Mouse (Mus musculus) forebrain, embryonic 11.5 days (tissue): ENCODE results near the gene Rflnb. TPM values are rescaled to one million over a fixed set of nuclear protein-coding genes. Genes with fewer than 3 reads are reported as not detected.

ENCODE experiments used
- ATAC-seq: fragments of 200-750 bp; cut with Nextera tagmentation; replicated peaks from 2 replicates; pipeline ENCODE4 v1.8.0; 2017; ENCODE audit warnings: moderate TSS enrichment; ENCODE audit not compliant: low FRiP score
- DNase-seq: peaks from one replicate; pipeline ENCODE4 v3.0.0-alpha.2; 2017; ENCODE audit warnings: low spot score
- H3K27ac ChIP-seq: fragments of 300-500 bp; sonication (generic); 2 replicates; pipeline ENCODE4 v1.5.1; 2014; ENCODE audit warnings: low read depth, low read length
- H3K27me3 ChIP-seq: fragments of 300-500 bp; sonication (generic); 2 replicates; pipeline ENCODE4 v1.6.1; 2014; ENCODE audit warnings: mild to moderate bottlenecking, low read length, mixed read lengths; ENCODE audit not compliant: control insufficient read depth, insufficient read depth
- H3K36me3 ChIP-seq: fragments of 300-500 bp; sonication (generic); 2 replicates; pipeline ENCODE4 v1.6.1; 2014; ENCODE audit warnings: mild to moderate bottlenecking, low read length, moderate library complexity, mixed read lengths; ENCODE audit not compliant: control insufficient read depth, insufficient read depth
- H3K4me1 ChIP-seq: fragments of 300-500 bp; sonication (generic); replicated peaks from 2 replicates; pipeline ENCODE4 v1.6.1; 2014; ENCODE audit warnings: low read length, mixed read lengths; ENCODE audit not compliant: control insufficient read depth, insufficient read depth
- H3K4me2 ChIP-seq: fragments of 300-500 bp; sonication (generic); 2 replicates; pipeline ENCODE4 v1.6.1; 2014; ENCODE audit warnings: low read depth, mild to moderate bottlenecking, low read length, moderate library complexity, mixed read lengths; ENCODE audit not compliant: severe bottlenecking
- H3K4me3 ChIP-seq: fragments of 300-500 bp; sonication (generic); 2 replicates; pipeline ENCODE4 v1.5.1; 2014; ENCODE audit warnings: low read depth, low read length
- H3K9ac ChIP-seq: fragments of 300-500 bp; sonication (generic); 2 replicates; pipeline ENCODE4 v1.6.1; 2014; ENCODE audit warnings: low read length
- H3K9me3 ChIP-seq: fragments of 300-500 bp; sonication (generic); 2 replicates; pipeline ENCODE4 v1.6.1; 2016; ENCODE audit warnings: low read length, mixed read lengths; ENCODE audit not compliant: control insufficient read depth
- WGBS: fragments of 180-500 bp; shearing (Covaris S2); extraction: QIAGEN DNeasy Blood & Tissue Kit; methylation state at CpG from one replicate; pipeline ENCODE4 v1.1.7; 2014; 5-methylcytosine and 5-hydroxymethylcytosine counted together
- polyA plus RNA-seq: library from polyadenylated mRNA; unstranded; fragments of >200 nt; fragmentation: Nextera tagmentation; extraction: Ambion mirVana; gene quantifications from 2 replicates; pipeline ENCODE4 v1.2.1, GENCODE M21; 2014

Rflnb gene
- polyA plus RNA-seq, 1 experiment from 2014 or later, result 12.1 TPM

GRCm38 (mm10) chr11:76026527-76027138 is 949 bp downstream of the Rflnb start:
- Histone ChIP-seq H3K9ac (peak overlapping the region; percentile 63), H3K27me3 (peaks cover 2% of the 10 kb centered on the region; the same call in 1 of the 2 replicates), H3K36me3 (no peaks in the 10 kb centered on the region), H3K27ac (no peak overlapping the region; the same call in 1 of the 2 replicates), H3K4me3 (peak overlapping the region; percentile 57), H3K9me3 (no peaks in the 10 kb centered on the region), H3K4me1 (peaks cover 6% of the 10 kb centered on the region; the same call in 1 of the 2 replicates), H3K4me2 (peak overlapping the region; percentile 94)
- DNase-seq (no peak), ATAC-seq (no peak)
- WGBS, result 1% methylated on average over 14 of the region's 14 CpGs

DNA sequence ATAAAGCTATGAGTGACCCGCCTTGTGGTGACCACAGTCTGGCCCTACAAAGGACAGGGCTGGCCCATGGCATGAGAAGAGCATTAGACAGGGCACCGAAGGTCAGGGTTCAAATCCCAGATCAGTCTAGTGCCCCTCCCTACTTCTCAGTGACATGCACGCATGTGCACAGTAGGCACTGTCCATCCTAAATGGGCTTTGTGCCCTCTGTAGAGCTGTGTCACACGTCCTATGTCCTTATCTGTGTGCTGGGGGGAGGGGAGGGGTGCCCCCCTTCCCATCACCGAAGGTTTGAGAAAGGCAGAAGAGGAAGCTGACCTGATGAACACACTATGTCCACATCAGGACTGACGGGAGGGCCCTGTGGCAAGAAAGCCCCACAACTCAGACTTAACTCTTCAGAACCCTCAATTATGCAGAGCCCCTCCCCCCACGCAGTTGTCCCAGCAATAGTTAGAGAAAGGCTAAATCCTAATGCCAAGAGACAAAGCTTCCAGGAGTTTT is 2.5 kb downstream of the Rflnb start:
- no peak overlapping the region for H3K9ac ChIP-seq
- ATAC-seq (no peak), DNase-seq (no peak)
- peaks cover 6% of the 10 kb centered on the region; the same call in 1 of the 2 replicates for H3K4me1 ChIP-seq
- H3K4me3 ChIP-seq, result no peak overlapping the region
- no peaks in the 10 kb centered on the region for H3K36me3 ChIP-seq
- H3K27me3 ChIP-seq, result peaks cover 2% of the 10 kb centered on the region; the same call in 1 of the 2 replicates
- WGBS, result 53% methylated on average over 7 of the region's 7 CpGs
- no peak overlapping the region for H3K4me2 ChIP-seq
- H3K9me3 ChIP-seq, result no peaks in the 10 kb centered on the region
- no peak overlapping the region for H3K27ac ChIP-seq

DNA sequence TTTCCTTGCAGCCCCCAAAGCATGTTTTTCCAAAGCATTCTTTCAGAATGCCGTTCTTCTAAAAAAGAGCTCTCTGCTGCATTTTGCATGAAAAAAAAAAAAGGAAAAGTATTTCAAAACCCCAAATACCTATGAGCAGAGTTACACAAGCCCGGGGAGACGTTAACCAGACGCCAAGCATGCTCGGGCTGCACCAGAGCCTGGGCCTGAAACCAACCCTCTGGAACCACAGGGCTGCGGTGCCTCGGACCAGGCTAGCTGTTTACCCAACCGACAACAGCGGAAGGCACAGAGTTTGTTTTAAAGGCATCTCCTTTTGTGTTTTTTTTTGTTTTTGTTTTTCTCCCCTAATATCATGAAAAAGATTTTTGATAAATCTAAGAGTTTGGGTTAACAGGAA is 6.7 kb downstream of the Rflnb start:
- Histone ChIP-seq H3K9ac (no peak overlapping the region), H3K4me2 (no peak overlapping the region), H3K27me3 (no peaks in the 10 kb centered on the region), H3K9me3 (no peaks in the 10 kb centered on the region), H3K4me3 (no peak overlapping the region), H3K36me3 (no peaks in the 10 kb centered on the region), H3K4me1 (no peaks in the 10 kb centered on the region), H3K27ac (no peak overlapping the region)
- 85% methylated on average over 9 of the region's 9 CpGs for WGBS
- DNase-seq, result no peak
- ATAC-seq, result no peak

DNA sequence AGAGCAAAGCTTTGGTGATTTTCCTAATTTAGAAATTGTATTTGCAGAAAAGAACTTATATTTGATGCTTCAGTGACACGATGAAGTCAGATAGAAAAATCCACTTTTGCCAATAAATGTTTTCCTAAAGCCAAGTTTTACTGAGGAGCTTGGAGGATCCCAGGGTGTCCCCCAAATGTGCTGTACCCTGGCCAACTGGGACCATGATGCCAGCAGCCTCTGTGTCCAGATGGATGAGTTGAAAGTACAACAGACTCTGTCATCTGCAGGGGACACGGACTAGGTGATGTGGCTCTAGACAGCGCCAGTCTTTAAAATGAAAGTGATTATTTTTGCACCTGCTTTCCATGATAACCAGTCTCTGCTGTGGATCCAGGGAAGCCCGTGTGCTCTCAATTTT is 7.7 kb downstream of the Rflnb start:
- H3K4me2 ChIP-seq, result no peak overlapping the region
- ATAC-seq, result no peak
- H3K9ac ChIP-seq, result no peak overlapping the region
- H3K36me3 ChIP-seq, result no peaks in the 10 kb centered on the region
- H3K4me3 ChIP-seq, result no peak overlapping the region
- H3K27me3 ChIP-seq, result no peaks in the 10 kb centered on the region
- DNase-seq, result no peak
- H3K9me3 ChIP-seq, result no peaks in the 10 kb centered on the region
- H3K27ac ChIP-seq, result no peak overlapping the region
- H3K4me1 ChIP-seq, result no peaks in the 10 kb centered on the region
- 83% methylated on average over 4 of the region's 4 CpGs for WGBS

GRCm38 (mm10) chr11:76015814-76016213 is 11.8 kb downstream of the Rflnb start:
- DNase-seq (no peak), ATAC-seq (no peak)
- H3K27ac ChIP-seq, result no peak overlapping the region
- no peak overlapping the region for H3K4me2 ChIP-seq
- H3K36me3 ChIP-seq, result no peaks in the 10 kb centered on the region
- no peak overlapping the region for H3K4me3 ChIP-seq
- WGBS, result 72% methylated on average over 4 of the region's 4 CpGs
- no peak overlapping the region for H3K9ac ChIP-seq
- H3K4me1 ChIP-seq, result no peaks in the 10 kb centered on the region
- no peaks in the 10 kb centered on the region for H3K9me3 ChIP-seq
- H3K27me3 ChIP-seq, result no peaks in the 10 kb centered on the region

- Histone ChIP-seq H3K27me3 (no peaks in the 10 kb centered on the region), H3K27ac (no peak overlapping the region), H3K9me3 (no peaks in the 10 kb centered on the region), H3K4me1 (no peaks in the 10 kb centered on the region), H3K4me2 (no peak overlapping the region), H3K9ac (no peak overlapping the region), H3K36me3 (no peaks in the 10 kb centered on the region), H3K4me3 (no peak overlapping the region)
- 92% methylated on average over 6 of the region's 6 CpGs for WGBS
- no peak for DNase-seq
- ATAC-seq, result no peak
These were observed 12.3 kb downstream of the Rflnb start for GRCm38 (mm10) chr11:76015251-76015650.

- DNase-seq (no peak), ATAC-seq (no peak)
- Histone ChIP-seq H3K36me3 (no peaks in the 10 kb centered on the region), H3K9me3 (no peaks in the 10 kb centered on the region), H3K4me2 (no peak overlapping the region), H3K27me3 (no peaks in the 10 kb centered on the region), H3K4me3 (no peak overlapping the region), H3K27ac (no peak overlapping the region), H3K9ac (no peak overlapping the region), H3K4me1 (no peaks in the 10 kb centered on the region)
- WGBS, result 88% methylated on average over 9 of the region's 9 CpGs
These were observed 16.6 kb downstream of the Rflnb start for GRCm38 (mm10) chr11:76010838-76011624.

DNA sequence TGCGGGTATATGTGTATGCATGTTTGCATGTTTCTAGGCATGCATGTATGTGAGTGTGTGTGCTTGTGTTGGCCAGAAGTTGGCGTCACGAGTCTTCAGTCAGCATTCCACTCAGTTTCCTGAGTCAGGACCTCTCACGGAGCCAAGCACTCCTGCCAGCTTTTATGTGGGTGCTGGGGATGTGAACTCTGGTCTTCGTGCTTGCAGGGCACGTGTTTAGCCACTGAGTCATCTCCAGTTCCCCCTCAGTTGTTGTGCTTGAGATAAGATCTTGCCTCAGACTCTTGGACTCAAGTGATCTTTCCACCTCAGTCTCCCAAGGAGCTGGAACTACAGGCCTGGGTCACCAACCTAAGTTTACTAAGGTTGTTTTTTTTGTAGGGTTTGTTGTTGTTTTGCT is 18.5 kb downstream of the Rflnb start:
- Histone ChIP-seq H3K9ac (no peak overlapping the region), H3K27me3 (no peaks in the 10 kb centered on the region), H3K4me2 (no peak overlapping the region), H3K4me1 (no peaks in the 10 kb centered on the region), H3K27ac (no peak overlapping the region), H3K4me3 (no peak overlapping the region), H3K9me3 (no peaks in the 10 kb centered on the region), H3K36me3 (no peaks in the 10 kb centered on the region)
- ATAC-seq (no peak), DNase-seq (no peak)
- WGBS, result 87% methylated on average over 6 of the region's 6 CpGs
